Mouse (Mus musculus): Measurements from ENCODE around the gene Btbd17. TPM values are rescaled to one million over a fixed set of nuclear protein-coding genes. Genes with fewer than 3 reads are reported as not detected.

The Btbd17 gene
- polyA plus RNA-seq, 1 experiment from 2014 or later, result 0.08 TPM

DNA sequence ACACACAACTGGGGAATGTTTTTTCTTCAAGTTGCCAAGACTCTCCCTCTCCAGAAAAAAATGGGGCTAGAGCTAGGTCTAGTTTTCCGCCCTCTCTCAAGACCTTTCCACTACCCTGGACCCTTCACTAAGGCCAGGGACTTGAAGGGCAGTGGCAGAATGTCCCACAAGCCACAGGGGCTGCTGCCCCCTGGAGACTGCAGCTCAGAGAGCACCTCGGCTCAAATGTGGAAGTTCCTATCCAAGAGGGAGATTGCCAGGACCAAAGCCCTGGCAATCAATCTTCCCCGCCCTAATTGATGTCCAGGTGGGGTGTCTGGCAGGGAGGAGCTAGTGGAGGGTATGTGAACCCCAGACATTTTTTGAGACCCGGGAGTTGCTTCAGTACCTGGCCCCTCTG lies 4.9 kb downstream of the Btbd17 start:
- no peak overlapping the region; the same call in 1 of the 2 replicates for H3K4me3 ChIP-seq

DNA sequence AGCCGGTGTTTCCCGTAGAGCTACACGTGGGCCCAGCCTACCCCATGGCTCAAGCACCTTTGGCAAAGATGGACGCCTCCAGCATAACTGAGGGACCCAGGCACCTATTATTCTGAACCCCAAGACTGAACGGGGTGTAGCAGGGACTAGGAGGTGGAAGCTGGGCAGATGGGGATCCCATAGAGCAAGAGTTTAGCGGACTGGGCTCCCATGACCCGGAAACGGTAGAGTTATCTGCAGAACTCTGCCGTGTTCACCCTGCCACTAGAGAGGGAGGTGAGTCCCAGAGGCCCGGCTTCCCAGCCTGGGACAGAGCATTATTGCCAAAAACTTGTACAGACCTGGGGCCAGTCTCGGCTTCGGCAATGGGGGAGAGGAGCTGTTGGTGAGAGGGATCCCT lies 5.6 kb downstream of the Btbd17 start:
- peaks cover 33% of the 10 kb centered on the region for H3K4me1 ChIP-seq (replicated peaks)
- 65% methylated on average over 12 of the region's 12 CpGs for WGBS
- no peak overlapping the region for H3K4me3 ChIP-seq
- H3K27me3 ChIP-seq, result peaks cover 100% of the 10 kb centered on the region
- no peak overlapping the region for H3K27ac ChIP-seq
- no peak overlapping the region for H3K9ac ChIP-seq
- H3K9me3 ChIP-seq (replicated peaks), result no peaks in the 10 kb centered on the region
- no peaks in the 10 kb centered on the region for H3K36me3 ChIP-seq
- no peak overlapping the region for H3K4me2 ChIP-seq
- ATAC-seq (replicated peaks; ENCODE audit: insufficient number of reproducible peaks, insufficient read depth, low FRiP score, low read depth), result no peak

More for the DNA sequence above, 4.9 kb downstream of the Btbd17 start:
- 22% methylated on average over 4 of the region's 4 CpGs for WGBS
- Histone ChIP-seq H3K4me2 (no peak overlapping the region), H3K36me3 (no peaks in the 10 kb centered on the region), H3K27ac (no peak overlapping the region), H3K27me3 (peaks cover 97% of the 10 kb centered on the region), H3K9me3 (replicated peaks) (no peaks in the 10 kb centered on the region), H3K4me1 (replicated peaks) (peaks cover 39% of the 10 kb centered on the region), H3K9ac (no peak overlapping the region)
- no peak for ATAC-seq (replicated peaks; ENCODE audit: insufficient number of reproducible peaks, insufficient read depth, low FRiP score, low read depth)

DNA sequence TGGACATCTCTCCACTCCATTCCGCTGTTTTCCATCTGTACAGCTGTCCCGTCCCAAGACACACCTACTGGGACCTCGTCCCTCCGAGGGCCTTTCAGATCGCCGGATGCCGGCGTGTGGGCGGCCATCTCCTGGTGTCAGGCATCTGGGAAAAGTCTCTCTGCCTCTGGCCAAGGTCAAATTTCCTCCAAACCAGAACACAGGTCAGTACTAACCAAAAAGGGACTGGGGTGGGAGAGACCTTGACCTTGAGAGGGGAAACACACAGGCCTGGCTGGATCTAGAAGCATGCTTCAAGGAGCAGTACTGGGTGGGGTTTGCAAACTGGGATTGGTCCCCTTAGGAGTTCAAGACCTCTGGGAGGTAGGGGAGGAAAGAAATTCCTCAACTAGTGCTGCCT lies 6.0 kb downstream of the Btbd17 start:
- Histone ChIP-seq H3K4me1 (replicated peaks) (peaks cover 33% of the 10 kb centered on the region), H3K27ac (no peak overlapping the region), H3K9me3 (replicated peaks) (no peaks in the 10 kb centered on the region), H3K27me3 (peaks cover 100% of the 10 kb centered on the region), H3K4me3 (no peak overlapping the region), H3K4me2 (no peak overlapping the region), H3K36me3 (no peaks in the 10 kb centered on the region), H3K9ac (no peak overlapping the region)
- no peak for ATAC-seq (replicated peaks; ENCODE audit: insufficient number of reproducible peaks, insufficient read depth, low FRiP score, low read depth)
- 50% methylated on average over 9 of the region's 9 CpGs for WGBS

DNA sequence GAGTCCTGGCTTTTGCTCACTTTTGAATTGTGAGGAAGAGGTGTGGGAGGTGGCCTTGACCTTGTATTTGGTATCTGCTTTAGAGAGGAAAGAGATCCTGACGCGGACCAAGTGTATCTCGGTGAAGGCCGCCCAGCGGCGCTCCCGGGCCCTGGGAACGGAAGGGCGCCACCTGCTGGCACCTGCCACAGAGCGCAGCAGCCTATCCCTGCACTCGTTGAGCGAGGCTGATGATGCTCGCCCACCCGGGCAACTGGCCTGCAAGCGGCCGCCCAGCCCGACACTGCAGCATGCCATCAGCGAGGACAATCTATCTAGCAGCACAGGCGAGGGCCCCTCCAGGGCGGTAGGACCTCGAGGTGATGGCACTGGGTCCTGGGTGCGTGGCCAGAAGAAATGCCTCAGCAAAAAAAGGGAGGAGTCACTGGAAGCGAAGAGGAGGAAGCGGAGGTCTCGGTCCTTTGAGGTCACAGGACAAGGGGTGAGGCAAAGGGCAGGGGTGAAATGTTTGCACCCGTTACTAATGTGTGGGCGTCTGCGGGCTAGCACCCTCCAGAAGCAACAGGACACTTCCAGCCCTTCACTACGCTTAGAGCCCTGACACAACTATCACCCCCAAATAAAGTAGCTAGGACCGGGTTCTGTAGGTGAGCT lies 6.6 kb downstream of the Btbd17 start:
- Histone ChIP-seq H3K36me3 (no peaks in the 10 kb centered on the region), H3K27me3 (peaks cover 100% of the 10 kb centered on the region), H3K4me1 (replicated peaks) (peaks cover 33% of the 10 kb centered on the region), H3K4me3 (peak overlapping the region; percentile 20; the same call in 1 of the 2 replicates), H3K9me3 (replicated peaks) (no peaks in the 10 kb centered on the region), H3K27ac (no peak overlapping the region), H3K9ac (no peak overlapping the region), H3K4me2 (peak overlapping the region; percentile 47)
- ATAC-seq (replicated peaks; ENCODE audit: insufficient number of reproducible peaks, insufficient read depth, low FRiP score, low read depth), result no peak
- 11% methylated on average over 30 of the region's 30 CpGs for WGBS

DNA sequence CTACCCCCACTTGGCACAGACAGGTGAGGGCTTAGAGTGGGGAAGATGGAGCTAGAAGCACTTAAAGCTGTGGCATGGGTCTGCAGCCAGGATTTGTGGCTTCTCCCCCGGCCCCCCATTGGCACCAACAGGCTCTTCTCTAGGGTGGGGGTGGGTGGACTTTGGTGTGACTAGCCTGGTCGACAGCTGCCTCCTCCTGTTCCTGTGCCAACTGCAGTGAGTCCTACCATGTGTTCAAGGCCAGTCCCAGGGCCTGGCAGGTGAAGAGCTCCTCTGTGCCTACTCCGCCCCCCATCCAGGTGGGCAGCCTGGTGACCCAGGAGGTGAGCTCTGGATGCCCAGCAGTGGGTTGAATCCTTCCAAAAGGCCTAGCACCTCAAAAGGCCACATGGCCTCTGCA lies 8.1 kb downstream of the Btbd17 start:
- no peak overlapping the region for H3K9ac ChIP-seq
- WGBS, result 78% methylated on average over 3 of the region's 3 CpGs
- H3K36me3 ChIP-seq, result no peaks in the 10 kb centered on the region
- H3K27ac ChIP-seq, result no peak overlapping the region
- H3K4me3 ChIP-seq, result no peak overlapping the region
- peaks cover 33% of the 10 kb centered on the region for H3K4me1 ChIP-seq (replicated peaks)
- no peaks in the 10 kb centered on the region for H3K9me3 ChIP-seq (replicated peaks)
- H3K4me2 ChIP-seq, result no peak overlapping the region
- ATAC-seq (replicated peaks; ENCODE audit: insufficient number of reproducible peaks, insufficient read depth, low FRiP score, low read depth), result no peak
- H3K27me3 ChIP-seq, result peaks cover 95% of the 10 kb centered on the region

DNA sequence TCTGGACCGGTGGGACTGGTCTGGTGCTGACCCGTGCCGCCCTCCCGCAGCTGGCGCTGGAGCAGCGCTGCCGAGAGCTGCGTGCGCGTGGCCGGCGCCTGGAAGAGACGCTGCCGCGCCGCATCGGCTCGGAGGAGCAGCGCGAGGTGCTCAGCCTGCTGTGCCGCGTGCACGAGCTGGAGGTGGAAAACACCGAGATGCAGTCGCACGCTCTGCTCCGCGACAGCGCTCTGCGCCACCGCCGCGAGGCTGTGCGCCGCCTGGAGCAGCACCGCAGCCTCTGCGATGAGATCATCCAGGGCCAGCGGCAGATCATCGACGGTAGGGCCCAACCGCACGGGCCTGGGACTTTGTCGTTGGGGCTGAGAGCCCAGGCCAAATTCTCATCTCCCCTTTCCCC lies 9.4 kb downstream of the Btbd17 start:
- H3K9me3 ChIP-seq (replicated peaks), result no peaks in the 10 kb centered on the region
- WGBS, result 3% methylated on average over 43 of the region's 43 CpGs
- no peak for ATAC-seq (replicated peaks; ENCODE audit: insufficient number of reproducible peaks, insufficient read depth, low FRiP score, low read depth)
- H3K4me2 ChIP-seq, result peak overlapping the region; percentile 64
- peak overlapping the region; percentile 23; the same call in 1 of the 2 replicates for H3K9ac ChIP-seq
- no peak overlapping the region for H3K27ac ChIP-seq
- peak overlapping the region; percentile 36 for H3K4me3 ChIP-seq
- H3K36me3 ChIP-seq, result no peaks in the 10 kb centered on the region
- H3K4me1 ChIP-seq (replicated peaks), result peaks cover 22% of the 10 kb centered on the region
- peaks cover 95% of the 10 kb centered on the region for H3K27me3 ChIP-seq

DNA sequence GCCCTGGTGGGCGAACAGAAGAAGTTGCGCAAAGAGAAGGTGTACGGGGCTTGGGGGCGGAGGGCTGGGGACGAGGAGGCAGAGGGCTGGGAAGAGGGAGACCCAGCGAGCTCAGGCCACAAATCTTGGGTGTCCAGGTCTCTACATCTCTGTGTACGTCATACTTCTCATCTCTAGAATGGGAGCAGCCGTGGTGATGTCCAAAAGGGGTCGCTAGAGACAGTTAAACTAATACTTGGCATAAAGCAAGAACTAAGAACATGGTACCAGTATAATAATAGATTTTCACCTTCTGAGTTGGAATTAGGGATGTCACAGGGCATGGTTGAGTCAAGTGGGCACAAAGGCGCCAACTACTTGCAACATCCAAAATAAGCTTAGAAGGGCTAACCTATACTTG lies 9.9 kb downstream of the Btbd17 start:
- H3K9ac ChIP-seq, result 0 out of 2 replicates have a peak overlapping the region, but pooled peaks have one; percentile 23
- 44% methylated on average over 10 of the region's 10 CpGs for WGBS

DNA sequence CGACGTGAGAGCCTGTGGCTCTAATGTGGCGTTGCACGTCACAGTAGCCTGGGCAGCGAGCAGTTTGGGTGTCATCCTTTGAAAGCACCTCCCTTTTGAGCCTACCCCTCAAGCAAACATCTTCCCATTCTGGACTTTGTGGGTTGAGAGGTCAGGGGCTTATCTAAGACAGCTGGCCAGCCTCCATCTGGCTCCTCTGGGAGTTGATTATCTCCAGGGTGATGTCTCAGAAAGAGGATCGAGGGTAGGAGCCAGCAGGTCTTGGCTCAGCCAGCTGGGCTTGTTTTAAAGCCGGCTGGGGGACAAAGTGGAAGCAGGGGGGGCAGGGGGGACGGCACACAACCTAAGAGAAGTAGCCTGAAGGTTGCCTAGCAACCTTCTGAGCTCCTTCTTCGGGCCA lies 15.7 kb downstream of the Btbd17 start:
- H3K27ac ChIP-seq, result no peak overlapping the region
- H3K9me3 ChIP-seq (replicated peaks), result no peaks in the 10 kb centered on the region
- WGBS, result 21% methylated on average over 9 of the region's 9 CpGs
- peaks cover 13% of the 10 kb centered on the region for H3K4me1 ChIP-seq (replicated peaks)
- H3K4me2 ChIP-seq, result no peak overlapping the region; the same call in 1 of the 2 replicates
- no peak overlapping the region for H3K4me3 ChIP-seq
- peaks cover 60% of the 10 kb centered on the region for H3K27me3 ChIP-seq
- no peak for ATAC-seq (replicated peaks; ENCODE audit: insufficient number of reproducible peaks, insufficient read depth, low FRiP score, low read depth)
- no peak overlapping the region for H3K9ac ChIP-seq
- no peaks in the 10 kb centered on the region for H3K36me3 ChIP-seq

More for the DNA sequence above, 9.9 kb downstream of the Btbd17 start:
- H3K27me3 ChIP-seq, result peaks cover 95% of the 10 kb centered on the region
- no peaks in the 10 kb centered on the region for H3K9me3 ChIP-seq (replicated peaks)
- no peak for ATAC-seq (replicated peaks; ENCODE audit: insufficient number of reproducible peaks, insufficient read depth, low FRiP score, low read depth)
- H3K4me3 ChIP-seq, result peak overlapping the region; percentile 36
- no peaks in the 10 kb centered on the region for H3K36me3 ChIP-seq
- peaks cover 22% of the 10 kb centered on the region for H3K4me1 ChIP-seq (replicated peaks)
- peak overlapping the region; percentile 64 for H3K4me2 ChIP-seq
- no peak overlapping the region for H3K27ac ChIP-seq

DNA sequence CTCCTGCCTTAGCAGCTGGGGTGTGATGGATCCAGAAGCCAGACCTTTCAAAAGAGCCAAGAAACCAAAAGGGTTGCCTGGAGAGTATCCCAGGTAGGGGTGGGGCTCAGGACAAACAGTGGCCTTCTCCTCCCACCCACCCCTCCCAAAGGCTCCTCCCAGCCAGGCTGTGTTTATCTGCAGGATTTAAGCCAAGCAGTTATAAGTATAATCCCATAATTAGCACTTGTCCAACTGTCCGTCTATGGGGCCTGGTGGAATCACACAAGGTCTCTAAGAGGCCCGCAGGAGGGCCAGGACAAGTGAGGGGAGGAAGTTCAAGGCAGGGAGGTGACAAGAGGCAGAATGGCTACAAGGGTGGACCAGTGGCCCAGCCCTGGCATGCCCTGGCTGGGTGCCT lies 23.8 kb downstream of the Btbd17 start:
- Histone ChIP-seq H3K36me3 (no peaks in the 10 kb centered on the region), H3K27me3 (peaks cover 21% of the 10 kb centered on the region), H3K4me2 (no peak overlapping the region), H3K27ac (no peak overlapping the region), H3K9ac (no peak overlapping the region), H3K4me3 (no peak overlapping the region), H3K9me3 (replicated peaks) (no peaks in the 10 kb centered on the region), H3K4me1 (replicated peaks) (no peaks in the 10 kb centered on the region)
- WGBS, result 58% methylated on average over 2 of the region's 2 CpGs
- no peak for ATAC-seq (replicated peaks; ENCODE audit: insufficient number of reproducible peaks, insufficient read depth, low FRiP score, low read depth)

DNA sequence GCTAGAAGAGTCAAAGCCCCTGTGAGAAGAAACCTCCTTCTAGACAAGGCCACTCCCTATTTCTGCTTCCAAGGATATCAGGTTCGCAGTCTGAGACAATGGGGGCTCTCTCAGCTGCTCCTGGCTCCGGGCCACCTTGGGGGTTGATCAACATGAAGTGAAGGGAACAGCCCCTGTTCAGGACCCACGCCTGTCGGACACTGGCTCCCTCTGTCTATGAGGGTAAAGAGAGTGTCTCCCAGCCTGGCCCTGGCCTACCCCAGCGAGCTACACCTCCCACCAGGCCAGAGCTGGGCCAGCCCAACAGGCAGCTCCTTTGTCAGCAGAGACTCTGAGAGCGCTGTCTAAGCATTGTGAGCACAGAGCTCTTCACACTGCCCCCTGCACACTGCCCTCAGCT lies 25.8 kb downstream of the Btbd17 start:
- H3K27ac ChIP-seq, result no peak overlapping the region
- H3K4me1 ChIP-seq (replicated peaks), result peaks cover 8% of the 10 kb centered on the region
- 52% methylated on average over 6 of the region's 6 CpGs for WGBS
- no peak overlapping the region for H3K9ac ChIP-seq
- H3K27me3 ChIP-seq, result peaks cover 33% of the 10 kb centered on the region
- H3K4me3 ChIP-seq, result no peak overlapping the region
- peak; percentile 59; the same call in 1 of the 2 replicates for ATAC-seq (replicated peaks; ENCODE audit: insufficient number of reproducible peaks, insufficient read depth, low FRiP score, low read depth)
- no peak overlapping the region for H3K4me2 ChIP-seq
- H3K9me3 ChIP-seq (replicated peaks), result no peaks in the 10 kb centered on the region
- no peaks in the 10 kb centered on the region for H3K36me3 ChIP-seq

DNA sequence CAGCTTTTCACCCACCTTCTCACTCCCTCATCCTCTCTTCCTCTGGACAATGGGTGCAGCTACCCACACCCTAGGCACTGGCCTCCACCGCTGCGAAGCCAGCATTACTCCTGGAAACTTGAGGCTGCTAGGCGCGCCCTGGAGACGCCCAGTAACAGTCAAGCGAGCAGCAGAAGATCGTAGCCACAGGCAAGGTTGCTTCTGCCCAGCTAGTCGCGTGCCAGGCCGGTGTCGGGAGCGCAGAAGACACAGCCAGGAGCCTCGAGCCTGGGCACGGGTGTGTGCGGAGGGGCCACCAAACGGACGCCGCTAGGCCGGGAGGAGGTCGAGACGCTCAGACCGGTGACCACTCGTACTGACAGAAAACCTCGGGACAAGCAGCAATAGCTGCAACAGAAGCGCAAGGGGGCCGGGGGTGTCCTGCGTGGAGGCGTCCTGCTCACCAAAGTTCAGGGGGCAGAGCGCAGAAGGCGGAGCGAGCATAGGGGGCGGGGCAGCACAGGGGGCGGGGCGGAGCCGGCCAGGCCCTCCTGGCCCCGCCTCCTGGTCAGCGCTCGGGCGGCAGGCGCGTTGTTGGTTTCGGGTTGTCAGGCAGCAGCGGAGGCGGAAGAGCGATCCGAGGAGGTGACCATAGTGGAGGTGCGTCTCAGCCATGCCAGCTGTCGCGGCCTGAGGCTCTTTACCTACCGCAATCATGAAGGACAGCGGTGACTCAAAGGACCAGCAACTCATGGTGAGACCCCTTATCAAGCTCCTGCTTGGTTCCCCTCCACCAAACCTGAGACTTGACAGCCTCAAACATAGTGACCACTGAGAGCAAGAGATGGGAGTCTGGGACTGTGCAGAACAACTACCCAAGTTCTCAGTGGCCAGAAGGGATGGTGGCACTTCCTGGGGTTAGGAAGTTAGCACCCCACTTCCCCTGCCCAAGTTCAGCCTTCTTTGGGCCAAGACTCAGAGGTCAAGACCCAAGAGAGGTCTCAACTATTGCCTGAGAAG lies 30.6 kb downstream of the Btbd17 start, which contains the start of gene Kif19a:
Gene Kif19a, plus strand, starts transcription at position 569 of the 999 bp plus-strand sequence.
- Histone ChIP-seq H3K27me3 (peaks cover 57% of the 10 kb centered on the region), H3K27ac (no peak within 1 kb of the TSS)

More for the DNA sequence above, 30.6 kb downstream of the Btbd17 start, which contains the start of gene Kif19a:
- Histone ChIP-seq H3K4me2 (peak within 1 kb of the TSS; percentile 94), H3K9me3 (replicated peaks) (no peaks in the 10 kb centered on the region), H3K4me3 (peak within 1 kb of the TSS; percentile 56), H3K36me3 (no peaks in the 10 kb centered on the region), H3K4me1 (replicated peaks) (peaks cover 12% of the 10 kb centered on the region), H3K9ac (peak within 1 kb of the TSS; percentile 48)
- ATAC-seq (replicated peaks; ENCODE audit: insufficient number of reproducible peaks, insufficient read depth, low FRiP score, low read depth), result peak; percentile 58
- 4% methylated on average over 46 of the region's 51 CpGs for WGBS

Data from heart, embryonic 15.5 days (tissue).